Mouse (Mus musculus) kidney, embryonic 15.5 days (tissue): ENCODE measurements around the gene Cpa2. TPM values are rescaled to one million over a fixed set of nuclear protein-coding genes. Genes with fewer than 3 reads are reported as not detected.

Source experiments
- polyA plus RNA-seq: library from polyadenylated mRNA; unstranded; fragments of >200 nt; fragmentation: Nextera tagmentation; extraction: Ambion mirVana; gene quantifications from 2 replicates; pipeline ENCODE4 v1.2.1, GENCODE M21; 2015

Cpa2 gene
- polyA plus RNA-seq, 1 experiment from 2014 or later = 21.5 TPM

Other genes with a start within 250 kb of the Cpa2 start
- 50.6 and 50.9 TPM in 2 replicates for gene Ube2h, start 237.0 kb upstream of the Cpa2 start, polyA plus RNA-seq
- 63.6 and 69.4 TPM in 2 replicates for gene Zc3hc1, start 150.6 kb upstream of the Cpa2 start, polyA plus RNA-seq
- gene Klhdc10, start 139.7 kb upstream of the Cpa2 start, polyA plus RNA-seq = 28.6 and 33.2 TPM in 2 replicates
- gene Tmem209, start 31.8 kb upstream of the Cpa2 start, polyA plus RNA-seq = 44.5 and 46.6 TPM in 2 replicates
- gene Ssmem1, start 31.7 kb upstream of the Cpa2 start, polyA plus RNA-seq = not detected in 2 replicates
- gene Cpa4, start 26.8 kb downstream of the Cpa2 start, polyA plus RNA-seq = 0.18 and 0.37 TPM in 2 replicates
- gene Cpa5, start 69.4 kb downstream of the Cpa2 start, polyA plus RNA-seq = 0.40 and 0.66 TPM in 2 replicates
- 1.8 and 3.0 TPM in 2 replicates for gene Cpa1, start 97.6 kb downstream of the Cpa2 start, polyA plus RNA-seq
- gene Cep41, start 152.2 kb downstream of the Cpa2 start, polyA plus RNA-seq = 23.5 and 24.9 TPM in 2 replicates
- gene Mest, start 182.0 kb downstream of the Cpa2 start, polyA plus RNA-seq = 2,036 and 2,131 TPM in 2 replicates